Mouse (Mus musculus) CH12.LX (cell line): ENCODE data around the gene Mterf4.
"Not testable (repeated sequence)": the region's sequence is repeated elsewhere in the genome, so short reads cannot be mapped to it uniquely, and the experiment has no call there.

Source experiments
- MAFK ChIP-seq: IDR thresholded peaks from 2 replicates; pipeline ENCODE4 v1.6.1; 2011; ENCODE audit warnings: low read length, improper control_type of control experiment; ENCODE audit not compliant: insufficient replicate concordance
- POLR2A ChIP-seq: IDR thresholded peaks from 2 replicates; pipeline ENCODE4 v1.6.1; 2011; ENCODE audit warnings: low read depth, mild to moderate bottlenecking, improper control_type of control experiment, low read length

DNA sequence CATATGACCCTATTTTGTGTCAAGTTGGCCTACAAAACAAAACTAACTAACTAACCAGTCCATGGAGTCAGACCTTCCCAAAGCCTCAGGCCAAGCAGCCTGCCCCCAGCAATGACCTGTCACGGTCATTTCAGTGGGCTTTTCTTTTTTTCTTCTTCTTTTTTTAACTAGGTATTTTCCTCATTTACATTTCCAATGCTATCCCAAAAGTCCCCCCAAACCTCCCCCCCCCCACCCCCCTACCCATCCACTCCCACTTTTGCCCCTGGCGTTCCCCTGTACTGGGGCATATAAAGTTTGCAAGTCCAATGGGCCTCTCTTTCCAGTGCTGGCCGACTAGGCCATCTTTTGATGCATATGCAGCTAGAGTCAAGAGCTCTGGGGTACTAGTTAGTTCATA, 11.2 kb downstream of the Mterf4 start:
- TF ChIP-seq MAFK, POLR2A: not testable (repeated sequence)
